Mouse (Mus musculus) G1E (cell line): Measurements from ENCODE around the gene Lrrc4c. TPM values are rescaled to one million over a fixed set of nuclear protein-coding genes. Genes with fewer than 3 reads are reported as not detected.

Source experiments
- ATAC-seq: 2 replicates; pipeline ENCODE4 v1.8.0; 2016; ENCODE audit warnings: mild to moderate bottlenecking; ENCODE audit not compliant: insufficient number of reproducible peaks, poor library complexity, low FRiP score, severe bottlenecking; ENCODE audit errors: extremely low read depth
- DNase-seq: peaks from one replicate; pipeline ENCODE4 v3.0.0; 2012; ENCODE audit warnings: low spot score
- H3K27me3 ChIP-seq: 2 replicates; pipeline ENCODE4 v1.6.1; 2012; ENCODE audit warnings: mild to moderate bottlenecking, low read length, inconsistent platforms; ENCODE audit not compliant: insufficient read depth
- H3K36me3 ChIP-seq: replicated peaks from 2 replicates; pipeline ENCODE3; 2012; ENCODE audit warnings: mild to moderate bottlenecking, inconsistent platforms
- H3K4me1 ChIP-seq: 2 replicates; pipeline ENCODE4 v1.6.1; 2012; ENCODE audit warnings: low read depth, low read length, inconsistent platforms, mixed read lengths; ENCODE audit not compliant: insufficient read depth
- H3K4me3 ChIP-seq: 2 replicates; pipeline ENCODE4 v1.5.1; 2012; ENCODE audit warnings: low read depth, mild to moderate bottlenecking, inconsistent platforms, low read length, moderate library complexity, mixed read lengths
- H3K9me3 ChIP-seq: replicated peaks from 2 replicates; pipeline ENCODE4 v1.6.1; 2012; ENCODE audit warnings: inconsistent platforms
- CTCF ChIP-seq: IDR thresholded peaks from 2 replicates; pipeline ENCODE4 v1.5.1; 2012; ENCODE audit warnings: low read depth, low read length, inconsistent platforms, mixed read lengths
- GATA1 ChIP-seq: IDR thresholded peaks from 2 replicates; pipeline ENCODE4 v1.6.1; 2012; ENCODE audit warnings: borderline replicate concordance, low read length, inconsistent platforms, mixed read lengths
- GATA2 ChIP-seq: IDR thresholded peaks from 2 replicates; pipeline ENCODE4 v1.6.1; 2012; ENCODE audit warnings: low read depth, low read length, inconsistent platforms, borderline replicate concordance
- POLR2AphosphoS5 ChIP-seq: IDR thresholded peaks from 2 replicates; pipeline ENCODE4 v1.6.1; 2012; ENCODE audit warnings: low read depth, low read length, inconsistent platforms; ENCODE audit not compliant: insufficient replicate concordance
- TAL1 ChIP-seq: conservative IDR thresholded peaks from 2 replicates; pipeline ENCODE4 v1.6.1; 2012; ENCODE audit warnings: low read depth, low read length, inconsistent platforms, mixed read lengths
- polyA plus RNA-seq: library from polyadenylated mRNA; stranded (reverse); fragments of >175 nt; gene quantifications from 2 replicates; pipeline ENCODE4 v1.2.3, GENCODE M21; 2012
- total RNA-seq, 2 experiments: library from RNA; stranded (forward) in 1 of 2; stranded (reverse) in 1 of 2; fragments of 200-1000 nt in 1 of 2; fragments of >200 nt in 1 of 2; fragmentation: Nextera tagmentation in 1 of 2; gene quantifications; 2 replicates each; pipeline ENCODE4 v1.2.3; 2014 to 2017

Lrrc4c gene
- total and polyA plus RNA-seq, 3 experiments = 0.11 TPM; not detected in 2

GRCm38 (mm10) chr2:97178399-97178798 is 860.4 kb downstream of the Lrrc4c start:
- no peaks in the 10 kb centered on the region for H3K36me3 ChIP-seq
- H3K9me3 ChIP-seq = no peaks in the 10 kb centered on the region
- ATAC-seq = no peak
- no peaks in the 10 kb centered on the region for H3K27me3 ChIP-seq
- H3K4me3 ChIP-seq = no peak overlapping the region
- H3K4me1 ChIP-seq = no peaks in the 10 kb centered on the region
- TF ChIP-seq GATA2 = no peak
- TF ChIP-seq POLR2AphosphoS5 = no peak
- TF ChIP-seq TAL1 = no peak
- no peak for TF ChIP-seq GATA1
- no peak for TF ChIP-seq CTCF
- DNase-seq = no peak

GRCm38 (mm10) chr2:97196968-97197606 is 879.1 kb downstream of the Lrrc4c start:
- DNase-seq (no peak), ATAC-seq (no peak)
- Histone ChIP-seq H3K27me3 (no peaks in the 10 kb centered on the region), H3K36me3 (no peaks in the 10 kb centered on the region), H3K9me3 (no peaks in the 10 kb centered on the region), H3K4me1 (no peaks in the 10 kb centered on the region), H3K4me3 (no peak overlapping the region)
- TF ChIP-seq TAL1 = no peak

DNA sequence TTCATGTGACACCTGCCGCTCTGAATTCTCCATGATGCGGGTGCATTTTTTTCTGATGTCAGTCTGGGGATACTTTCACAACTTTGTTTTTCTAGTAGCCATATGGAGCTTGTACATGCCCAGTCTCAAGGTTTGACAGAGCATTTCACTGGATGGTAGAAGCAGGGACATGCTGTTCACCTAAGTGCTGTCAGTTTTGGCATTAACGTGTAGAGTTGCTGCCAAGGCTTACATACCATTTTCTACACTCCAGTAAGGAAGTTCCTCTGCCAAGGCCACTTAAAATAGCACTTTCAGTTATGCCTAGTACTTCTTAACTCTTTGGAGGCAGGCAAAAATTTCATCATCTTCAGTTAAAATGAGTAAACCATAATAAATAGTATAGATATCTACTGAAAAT is 915.0 kb downstream of the Lrrc4c start:
- no peaks in the 10 kb centered on the region for H3K4me1 ChIP-seq
- no peak for ATAC-seq
- H3K36me3 ChIP-seq = no peaks in the 10 kb centered on the region
- H3K27me3 ChIP-seq = no peaks in the 10 kb centered on the region
- no peak for DNase-seq
- no peak overlapping the region for H3K4me3 ChIP-seq
- H3K9me3 ChIP-seq = peaks cover 4% of the 10 kb centered on the region
- no peak for TF ChIP-seq GATA1
- no peak for TF ChIP-seq TAL1
- TF ChIP-seq GATA2 = no peak
- TF ChIP-seq CTCF = no peak
- TF ChIP-seq POLR2AphosphoS5 = no peak

DNA sequence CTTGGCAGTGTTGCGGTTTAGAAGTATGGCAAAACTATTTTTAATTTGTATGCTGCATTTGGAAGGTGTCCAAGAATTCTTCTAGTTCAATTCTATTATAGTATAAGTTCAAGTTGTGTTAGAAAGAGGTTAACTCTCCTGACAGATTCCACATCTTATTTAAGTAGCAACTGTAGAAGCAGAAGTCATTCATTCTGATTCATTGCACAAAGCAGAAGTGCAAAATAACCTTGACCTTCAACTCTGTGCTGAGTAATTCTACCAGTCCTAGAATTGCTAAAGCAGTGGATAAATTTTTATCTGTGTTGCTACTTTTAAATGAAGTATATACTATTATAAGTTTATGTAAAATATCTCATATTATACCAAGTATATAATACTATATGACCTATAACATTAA is 916.1 kb downstream of the Lrrc4c start:
- no peak for TF ChIP-seq POLR2AphosphoS5
- no peak for ATAC-seq

GRCm38 (mm10) chr2:97274651-97275050 is 956.7 kb downstream of the Lrrc4c start:
- ATAC-seq (no peak), DNase-seq (no peak)
- H3K4me3 ChIP-seq = no peak overlapping the region
- H3K27me3 ChIP-seq = no peaks in the 10 kb centered on the region
- H3K4me1 ChIP-seq = no peaks in the 10 kb centered on the region
- no peak for TF ChIP-seq TAL1
- no peak for TF ChIP-seq GATA2
- TF ChIP-seq CTCF = no peak
- no peak for TF ChIP-seq POLR2AphosphoS5
- no peak for TF ChIP-seq GATA1
- no peaks in the 10 kb centered on the region for H3K9me3 ChIP-seq
- no peaks in the 10 kb centered on the region for H3K36me3 ChIP-seq

More for the DNA sequence above, 916.1 kb downstream of the Lrrc4c start:
- no peak for DNase-seq
- peaks cover 9% of the 10 kb centered on the region for H3K9me3 ChIP-seq
- no peaks in the 10 kb centered on the region for H3K36me3 ChIP-seq
- no peaks in the 10 kb centered on the region for H3K27me3 ChIP-seq
- no peaks in the 10 kb centered on the region for H3K4me1 ChIP-seq
- no peak overlapping the region for H3K4me3 ChIP-seq

DNA sequence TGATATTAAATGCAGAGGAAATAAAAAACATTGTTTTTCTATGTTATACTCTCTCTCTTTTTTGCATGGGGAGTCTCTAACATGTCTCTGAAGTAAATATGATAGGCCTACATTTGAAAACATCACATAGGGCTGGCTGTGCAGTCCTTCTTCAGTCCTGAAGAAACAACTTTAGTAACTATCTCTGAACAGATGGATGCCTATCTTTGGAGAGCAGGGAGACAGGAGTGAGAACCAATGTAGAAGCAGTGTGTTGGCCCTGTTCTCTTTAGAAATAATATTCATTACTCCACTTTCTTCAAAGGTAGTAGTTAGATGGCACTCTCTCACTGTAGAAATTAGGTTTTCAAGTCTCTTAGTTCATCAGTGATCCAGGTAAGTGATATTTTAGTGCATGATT is 967.0 kb downstream of the Lrrc4c start:
- H3K4me1 ChIP-seq = no peaks in the 10 kb centered on the region
- ATAC-seq = no peak
- TF ChIP-seq GATA1 (no peak), GATA2 (no peak), POLR2AphosphoS5 (no peak), TAL1 (no peak), CTCF (no peak)

DNA sequence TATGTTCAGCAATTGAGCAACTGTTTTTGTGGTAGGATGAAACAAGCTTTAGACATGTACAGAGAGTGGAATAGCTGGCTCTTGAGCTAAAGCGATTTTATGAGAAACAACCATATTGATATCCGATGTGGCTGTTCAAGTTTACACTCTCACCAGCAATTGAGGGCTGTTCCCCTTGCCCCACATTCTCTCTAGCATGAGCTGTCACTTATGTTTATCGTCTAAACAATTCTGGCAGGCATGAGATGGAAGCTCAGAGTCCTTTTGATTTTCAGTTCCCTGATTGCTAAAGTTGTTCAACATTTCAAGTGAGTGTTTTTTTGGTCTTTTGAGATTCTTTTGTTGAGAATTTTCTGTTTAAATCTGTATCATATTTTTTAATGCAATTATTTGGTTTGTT is 976.2 kb downstream of the Lrrc4c start:
- Histone ChIP-seq H3K4me1 (no peaks in the 10 kb centered on the region), H3K27me3 (no peaks in the 10 kb centered on the region), H3K36me3 (no peaks in the 10 kb centered on the region), H3K9me3 (no peaks in the 10 kb centered on the region), H3K4me3 (no peak overlapping the region)
- TF ChIP-seq CTCF = no peak
- no peak for TF ChIP-seq GATA2
- TF ChIP-seq TAL1 = no peak
- no peak for ATAC-seq
- DNase-seq = no peak

More for the DNA sequence above, 967.0 kb downstream of the Lrrc4c start:
- Histone ChIP-seq H3K27me3 (no peaks in the 10 kb centered on the region), H3K9me3 (no peaks in the 10 kb centered on the region), H3K4me3 (no peak overlapping the region), H3K36me3 (no peaks in the 10 kb centered on the region)
- DNase-seq = no peak
